Mouse (Mus musculus) liver, adult 2 months (tissue): ENCODE data around the gene Cpa5.

Experiments
- CTCF ChIP-seq: fragments of 200-500 bp; IDR thresholded peaks from 2 replicates; pipeline ENCODE4 v1.5.1; 2011; ENCODE audit warnings: low read depth, low read length, control low read depth
- POLR2A ChIP-seq: fragments of 200-500 bp; IDR thresholded peaks from 2 replicates; pipeline ENCODE4 v1.6.1; 2011; ENCODE audit warnings: low read length, control low read depth; ENCODE audit not compliant: insufficient read depth; ENCODE audit errors: extremely low read depth

GRCm38 (mm10) chr6:30610710-30611109, at the start of gene Cpa5:
- TF ChIP-seq CTCF (no peak), POLR2A (no peak)
